Mouse (Mus musculus) limb, embryonic 14.5 days (tissue): ENCODE measurements around the gene Eepd1. TPM values are rescaled to one million over a fixed set of nuclear protein-coding genes. Genes with fewer than 3 reads are reported as not detected.

ENCODE experiments used
- ATAC-seq: fragments of 200-750 bp; cut with Nextera tagmentation; 2 replicates; pipeline ENCODE4 v1.8.0; 2017; ENCODE audit warnings: low read depth, moderate number of reproducible peaks, moderate TSS enrichment; ENCODE audit not compliant: low FRiP score
- DNase-seq: peaks from one replicate; pipeline ENCODE4 v3.0.0-alpha.2; 2015; ENCODE audit warnings: low spot score
- H3K27ac ChIP-seq: fragments of 300-500 bp; sonication (generic); replicated peaks from 2 replicates; pipeline ENCODE4 v1.5.1; 2014; ENCODE audit warnings: low read depth, mild to moderate bottlenecking, low read length, moderate library complexity, mixed read lengths
- H3K27me3 ChIP-seq: fragments of 300-500 bp; sonication (generic); 2 replicates; pipeline ENCODE4 v1.6.1; 2014; ENCODE audit warnings: low read length, mixed read lengths; ENCODE audit not compliant: control insufficient read depth, insufficient read depth
- H3K36me3 ChIP-seq: fragments of 300-500 bp; sonication (generic); 2 replicates; pipeline ENCODE4 v1.6.1; 2014; ENCODE audit warnings: mild to moderate bottlenecking, low read length, moderate library complexity, mixed read lengths; ENCODE audit not compliant: control insufficient read depth, insufficient read depth
- H3K4me1 ChIP-seq: fragments of 300-500 bp; sonication (generic); 2 replicates; pipeline ENCODE4 v1.6.1; 2014; ENCODE audit warnings: antibody characterized with exemption, low read length, mixed read lengths; ENCODE audit not compliant: control insufficient read depth, insufficient read depth
- H3K4me2 ChIP-seq: fragments of 300-500 bp; sonication (generic); replicated peaks from 2 replicates; pipeline ENCODE4 v1.6.1; 2014; ENCODE audit warnings: low read depth, mild to moderate bottlenecking, low read length, moderate library complexity; ENCODE audit not compliant: severe bottlenecking
- H3K4me3 ChIP-seq: fragments of 300-500 bp; sonication (generic); replicated peaks from 2 replicates; pipeline ENCODE4 v1.5.1; 2014; ENCODE audit warnings: low read length
- H3K9ac ChIP-seq: fragments of 300-500 bp; sonication (generic); 2 replicates; pipeline ENCODE4 v1.6.1; 2014; ENCODE audit warnings: mild to moderate bottlenecking, low read depth, low read length, moderate library complexity; ENCODE audit not compliant: severe bottlenecking
- H3K9me3 ChIP-seq: fragments of 300-500 bp; sonication (generic); 2 replicates; pipeline ENCODE4 v1.6.1; 2016; ENCODE audit warnings: low read length; ENCODE audit not compliant: control insufficient read depth
- POLR2A ChIP-seq: fragments of 200-500 bp; IDR thresholded peaks from 2 replicates; pipeline ENCODE4 v1.8.0; 2012; ENCODE audit warnings: inconsistent platforms, mild to moderate bottlenecking, moderate library complexity, borderline replicate concordance; ENCODE audit not compliant: insufficient read depth, insufficient read length; ENCODE audit errors: extremely low read depth
- WGBS: fragments of 180-500 bp; shearing (Covaris S2); extraction: QIAGEN DNeasy Blood & Tissue Kit; methylation state at CpG from one replicate; pipeline ENCODE4 v1.1.7; 2014; 5-methylcytosine and 5-hydroxymethylcytosine counted together
- polyA plus RNA-seq, 2 experiments: library from polyadenylated mRNA; depleted of rRNA in 1 of 2; stranded (reverse) in 1 of 2; unstranded in 1 of 2; fragments of >200 nt; fragmentation: Nextera tagmentation in 1 of 2; extraction: Ambion mirVana in 1 of 2; gene quantifications; 2 replicates each; pipeline versions ENCODE4 v1.2.1 to v1.2.3; 2012 to 2014

Eepd1 gene
- polyA plus RNA-seq, 2 experiments, result 10.6 to 17.2 TPM

GRCm38 (mm10) chr9:25560016-25560758, 78.8 kb downstream of the Eepd1 start:
- H3K4me2 ChIP-seq, result no peak overlapping the region
- no peak for DNase-seq
- no peak for ATAC-seq
- H3K27ac ChIP-seq, result no peak overlapping the region
- H3K4me3 ChIP-seq, result no peak overlapping the region
- no peaks in the 10 kb centered on the region for H3K36me3 ChIP-seq
- TF ChIP-seq POLR2A, result no peak
- 0 out of 2 replicates have a peak, but pooled peaks cover 5% of the 10 kb centered on the region for H3K4me1 ChIP-seq
- H3K9ac ChIP-seq, result no peak overlapping the region
- H3K9me3 ChIP-seq, result no peaks in the 10 kb centered on the region
- no peaks in the 10 kb centered on the region for H3K27me3 ChIP-seq
- 68% methylated on average over 9 of the region's 9 CpGs for WGBS

- Histone ChIP-seq H3K27me3 (no peaks in the 10 kb centered on the region), H3K27ac (no peak overlapping the region), H3K4me1 (0 out of 2 replicates have a peak, but pooled peaks cover 5% of the 10 kb centered on the region), H3K36me3 (no peaks in the 10 kb centered on the region), H3K9ac (no peak overlapping the region), H3K9me3 (no peaks in the 10 kb centered on the region), H3K4me3 (no peak overlapping the region), H3K4me2 (no peak overlapping the region)
- DNase-seq, result no peak
- no peak for ATAC-seq
- TF ChIP-seq POLR2A, result no peak
- 93% methylated on average over 1 of the region's 1 CpGs for WGBS
Measured at GRCm38 (mm10) chr9:25561143-25561542, 79.8 kb downstream of the Eepd1 start.

- H3K9ac ChIP-seq, result no peak overlapping the region
- WGBS, result 83% methylated on average over 4 of the region's 4 CpGs
Measured at GRCm38 (mm10) chr9:25563806-25564205, 82.5 kb downstream of the Eepd1 start.

GRCm38 (mm10) chr9:25567071-25567470, 85.7 kb downstream of the Eepd1 start:
- Histone ChIP-seq H3K27me3 (no peaks in the 10 kb centered on the region), H3K9me3 (no peaks in the 10 kb centered on the region), H3K4me1 (peaks cover 19% of the 10 kb centered on the region), H3K9ac (no peak overlapping the region), H3K4me3 (no peak overlapping the region), H3K4me2 (no peak overlapping the region), H3K36me3 (no peaks in the 10 kb centered on the region), H3K27ac (no peak overlapping the region)
- ATAC-seq (no peak), DNase-seq (no peak)
- WGBS, result 51% methylated on average over 5 of the region's 5 CpGs
- TF ChIP-seq POLR2A, result no peak

More at GRCm38 (mm10) chr9:25563806-25564205, 82.5 kb downstream of the Eepd1 start:
- Histone ChIP-seq H3K4me1 (0 out of 2 replicates have a peak, but pooled peaks cover 9% of the 10 kb centered on the region), H3K36me3 (no peaks in the 10 kb centered on the region), H3K27me3 (no peaks in the 10 kb centered on the region), H3K4me3 (no peak overlapping the region), H3K27ac (no peak overlapping the region), H3K4me2 (no peak overlapping the region), H3K9me3 (no peaks in the 10 kb centered on the region)
- DNase-seq, result no peak
- ATAC-seq, result no peak
- TF ChIP-seq POLR2A, result no peak

- WGBS, result 70% methylated on average over 3 of the region's 3 CpGs
- no peaks in the 10 kb centered on the region for H3K9me3 ChIP-seq
- H3K4me3 ChIP-seq, result no peak overlapping the region
- H3K27ac ChIP-seq, result no peak overlapping the region
- H3K4me2 ChIP-seq, result no peak overlapping the region
- H3K27me3 ChIP-seq, result no peaks in the 10 kb centered on the region
- ATAC-seq (no peak), DNase-seq (no peak)
- peaks cover 23% of the 10 kb centered on the region for H3K4me1 ChIP-seq
- TF ChIP-seq POLR2A, result no peak
- H3K9ac ChIP-seq, result no peak overlapping the region
- H3K36me3 ChIP-seq, result no peaks in the 10 kb centered on the region
Measured at GRCm38 (mm10) chr9:25568783-25569182, 87.4 kb downstream of the Eepd1 start.
